Mouse (Mus musculus): ENCODE data around the gene Paqr9.

- TF ChIP-seq CTCF (IDR thresholded peaks at IDR 0.05; ENCODE audit: low read depth, low read length), result no peak
- TF ChIP-seq POLR2A (IDR thresholded peaks at IDR 0.05; ENCODE audit: insufficient read depth, low read length), result no peak
Measured at GRCm38 (mm10) chr9:95557722-95558121, 1.7 kb upstream of the Paqr9 start.
